Mouse (Mus musculus) intestine, embryonic 16.5 days (tissue): ENCODE measurements at regions not wholly inside any gene's neighbourhood (a gene's known extent, or its start where the extent isn't known, plus 50 kb on each side); places are given as distances from the start of the nearest gene placed in this dataset.

ENCODE experiments used
- ATAC-seq: fragments of 200-750 bp; cut with Nextera tagmentation; 2 replicates; pipeline ENCODE4 v1.8.0; 2017; ENCODE audit warnings: moderate TSS enrichment, moderate library complexity
- H3K27ac ChIP-seq: fragments of 300-500 bp; sonication (generic); 2 replicates; pipeline ENCODE4 v1.5.1; 2014; ENCODE audit warnings: mild to moderate bottlenecking, low read length
- H3K27me3 ChIP-seq: fragments of 300-500 bp; sonication (generic); replicated peaks from 2 replicates; pipeline ENCODE4 v1.6.1; 2014; ENCODE audit warnings: low read length, control low read depth, mixed read lengths; ENCODE audit not compliant: control insufficient read depth, insufficient read depth
- H3K36me3 ChIP-seq: fragments of 300-500 bp; sonication (generic); 2 replicates; pipeline ENCODE4 v1.6.1; 2014; ENCODE audit warnings: low read length, control low read depth; ENCODE audit not compliant: control insufficient read depth, insufficient read depth
- H3K4me1 ChIP-seq: fragments of 300-500 bp; sonication (generic); 2 replicates; pipeline ENCODE4 v1.6.1; 2014; ENCODE audit warnings: low read length, control low read depth, mixed read lengths; ENCODE audit not compliant: control insufficient read depth, insufficient read depth
- H3K4me2 ChIP-seq: fragments of 300-500 bp; sonication (generic); 2 replicates; pipeline ENCODE4 v1.6.1; 2014; ENCODE audit warnings: low read depth, low read length, control low read depth
- H3K4me3 ChIP-seq: fragments of 300-500 bp; sonication (generic); 2 replicates; pipeline ENCODE4 v1.5.1; 2014; ENCODE audit warnings: mild to moderate bottlenecking, low read length
- H3K9ac ChIP-seq: fragments of 300-500 bp; sonication (generic); 2 replicates; pipeline ENCODE4 v1.6.1; 2014; ENCODE audit warnings: low read depth, low read length
- H3K9me3 ChIP-seq: fragments of 300-500 bp; sonication (generic); 2 replicates; pipeline ENCODE4 v1.6.1; 2016; ENCODE audit warnings: low read length, control low read depth; ENCODE audit not compliant: control insufficient read depth
- WGBS: fragments of 180-500 bp; shearing (Covaris S2); extraction: QIAGEN DNeasy Blood & Tissue Kit; methylation state at CpG from one replicate; pipeline ENCODE4 v1.1.7; 2014; 5-methylcytosine and 5-hydroxymethylcytosine counted together

GRCm38 (mm10) chr8:113916649-113917048 lies 68.1 kb upstream of the Adamts18 start:
- H3K9ac ChIP-seq, result no peak overlapping the region
- no peak for ATAC-seq
- no peak overlapping the region for H3K4me3 ChIP-seq
- H3K9me3 ChIP-seq, result no peaks in the 10 kb centered on the region
- no peak overlapping the region for H3K27ac ChIP-seq
- WGBS, result 65% methylated on average over 3 of the region's 3 CpGs
- no peak overlapping the region for H3K4me2 ChIP-seq
- no peaks in the 10 kb centered on the region for H3K27me3 ChIP-seq
- no peaks in the 10 kb centered on the region for H3K36me3 ChIP-seq
- no peaks in the 10 kb centered on the region for H3K4me1 ChIP-seq

DNA sequence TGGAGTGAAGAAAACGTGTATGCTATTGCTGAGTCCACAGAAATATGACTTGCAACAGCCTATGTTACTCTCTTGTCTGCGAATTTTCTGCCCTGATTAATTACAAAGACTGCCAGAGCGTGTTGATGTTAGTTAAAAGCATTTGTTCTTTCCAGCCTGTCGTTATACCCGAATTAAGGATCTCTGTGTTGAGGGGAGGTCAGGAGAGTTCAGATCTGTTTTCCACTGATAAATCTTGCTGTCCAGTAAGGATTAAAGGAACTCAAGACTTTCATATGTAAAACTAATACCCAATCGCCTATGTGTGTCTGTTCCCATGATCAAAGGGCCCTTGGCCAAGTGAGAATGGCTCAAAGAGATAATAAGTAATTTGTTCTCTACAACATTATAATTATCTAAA lies 68.7 kb upstream of the Adamts18 start:
- H3K36me3 ChIP-seq, result no peaks in the 10 kb centered on the region
- no peaks in the 10 kb centered on the region for H3K4me1 ChIP-seq
- ATAC-seq, result no peak
- WGBS, result 32% methylated on average over 6 of the region's 6 CpGs
- no peak overlapping the region for H3K4me2 ChIP-seq
- H3K9me3 ChIP-seq, result no peaks in the 10 kb centered on the region
- H3K4me3 ChIP-seq, result no peak overlapping the region
- no peak overlapping the region for H3K9ac ChIP-seq
- H3K27ac ChIP-seq, result no peak overlapping the region
- H3K27me3 ChIP-seq, result no peaks in the 10 kb centered on the region

DNA sequence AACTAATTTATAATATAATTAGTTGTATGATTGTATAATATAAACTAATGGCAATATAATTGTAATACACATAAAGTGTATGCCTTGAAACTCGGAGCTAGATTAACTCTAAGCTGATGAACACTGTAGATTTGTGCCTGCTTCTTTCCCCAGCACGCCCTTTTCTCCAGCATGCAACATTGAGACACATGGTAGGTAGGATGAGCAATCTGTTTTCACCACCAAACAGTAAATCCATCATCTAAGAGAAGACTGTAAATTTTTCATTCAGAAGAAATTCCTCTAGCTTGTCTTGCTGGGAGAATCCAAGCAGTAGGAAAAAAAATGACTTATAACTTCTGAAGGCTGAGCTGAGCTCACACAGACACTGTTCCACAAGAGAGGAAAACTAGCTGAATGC lies 71.8 kb upstream of the Adamts18 start:
- Histone ChIP-seq H3K4me2 (no peak overlapping the region), H3K4me3 (no peak overlapping the region), H3K9me3 (no peaks in the 10 kb centered on the region), H3K27ac (no peak overlapping the region), H3K27me3 (no peaks in the 10 kb centered on the region), H3K36me3 (no peaks in the 10 kb centered on the region), H3K4me1 (no peaks in the 10 kb centered on the region), H3K9ac (no peak overlapping the region)
- 55% methylated on average over 2 of the region's 2 CpGs for WGBS
- ATAC-seq, result no peak

GRCm38 (mm10) chr8:113923381-113923780 lies 74.8 kb upstream of the Adamts18 start:
- ATAC-seq, result no peak
- Histone ChIP-seq H3K4me3 (no peak overlapping the region), H3K4me1 (no peaks in the 10 kb centered on the region), H3K9ac (no peak overlapping the region), H3K4me2 (no peak overlapping the region), H3K9me3 (no peaks in the 10 kb centered on the region), H3K36me3 (no peaks in the 10 kb centered on the region), H3K27ac (no peak overlapping the region), H3K27me3 (no peaks in the 10 kb centered on the region)
- 41% methylated on average over 3 of the region's 3 CpGs for WGBS

DNA sequence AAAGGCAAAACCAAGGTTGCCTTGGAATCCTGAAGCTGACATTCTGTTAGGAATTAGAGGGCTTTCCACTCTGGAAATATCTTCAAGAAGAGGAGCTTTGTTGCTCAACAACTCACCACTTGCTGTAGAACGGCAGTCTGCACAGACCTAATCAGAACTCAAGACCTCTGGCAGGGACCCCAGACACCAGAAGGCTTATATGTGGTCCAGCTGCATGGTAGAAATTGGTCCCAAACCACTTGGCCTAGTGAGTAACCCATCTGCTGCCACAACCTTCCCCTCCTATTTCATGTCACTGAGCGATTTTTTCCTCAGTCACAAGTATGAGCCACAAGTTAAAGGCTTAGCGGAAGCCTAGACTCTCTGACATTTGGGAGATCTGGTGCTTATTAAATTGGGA lies 105.2 kb upstream of the Adamts18 start:
- no peak overlapping the region for H3K27ac ChIP-seq
- no peak for ATAC-seq
- H3K36me3 ChIP-seq, result no peaks in the 10 kb centered on the region
- H3K9ac ChIP-seq, result no peak overlapping the region
- WGBS, result 83% methylated on average over 3 of the region's 3 CpGs
- H3K4me1 ChIP-seq, result no peaks in the 10 kb centered on the region
- no peaks in the 10 kb centered on the region for H3K9me3 ChIP-seq
- H3K4me3 ChIP-seq, result no peak overlapping the region
- no peak overlapping the region for H3K4me2 ChIP-seq
- no peaks in the 10 kb centered on the region for H3K27me3 ChIP-seq

DNA sequence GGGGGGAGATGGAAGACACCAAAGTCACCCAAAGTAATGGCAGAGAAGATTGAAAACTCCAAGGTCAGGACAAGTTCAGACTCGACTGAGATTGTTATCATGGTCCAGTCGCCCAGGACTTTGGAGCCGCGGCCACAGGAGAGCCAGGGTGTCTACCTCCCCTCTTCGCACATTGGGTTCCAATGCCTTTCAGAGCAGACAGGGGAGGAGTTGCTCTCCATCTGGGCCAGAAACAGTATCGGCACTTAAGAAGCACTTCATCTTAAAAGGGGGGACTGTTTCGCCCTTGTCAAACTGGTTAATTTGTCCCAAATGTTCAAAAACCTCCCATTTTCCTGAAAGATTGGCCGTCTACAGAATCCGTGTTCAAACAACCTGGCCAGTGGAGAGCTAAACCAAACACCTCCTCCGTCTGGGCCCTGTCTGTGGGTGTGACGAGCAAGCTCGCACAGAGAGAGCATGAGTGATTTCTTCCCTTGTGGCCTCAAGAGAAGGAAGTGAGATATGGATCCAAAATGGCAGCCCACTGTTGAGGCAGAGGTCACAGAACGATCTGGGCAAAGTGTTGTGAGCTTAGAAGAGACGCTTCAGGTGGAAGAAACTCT lies 108.0 kb upstream of the Adamts18 start:
- Histone ChIP-seq H3K4me2 (no peak overlapping the region), H3K9me3 (no peaks in the 10 kb centered on the region), H3K4me3 (no peak overlapping the region), H3K4me1 (no peaks in the 10 kb centered on the region), H3K36me3 (no peaks in the 10 kb centered on the region), H3K27ac (no peak overlapping the region), H3K9ac (no peak overlapping the region), H3K27me3 (no peaks in the 10 kb centered on the region)
- WGBS, result 71% methylated on average over 14 of the region's 14 CpGs
- ATAC-seq, result no peak

DNA sequence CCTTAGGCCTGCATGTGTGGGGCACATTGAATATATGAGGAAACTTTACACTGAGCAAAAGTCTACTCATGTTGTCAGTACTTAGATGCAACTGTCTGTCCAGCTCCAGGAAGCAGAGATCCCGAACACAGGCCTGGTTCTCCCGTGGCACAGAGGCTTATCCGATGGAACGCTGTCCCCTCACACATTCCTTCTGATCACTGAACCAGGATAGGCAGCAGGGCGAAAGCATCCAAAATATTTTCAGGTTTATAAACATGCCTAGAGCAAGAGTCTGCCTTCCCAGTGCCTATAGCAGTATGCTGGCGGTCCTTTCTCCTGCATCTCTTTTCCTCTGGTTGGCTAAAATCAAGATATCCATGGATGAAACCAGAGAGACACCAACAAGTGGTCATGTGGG lies 109.3 kb upstream of the Adamts18 start:
- Histone ChIP-seq H3K4me1 (no peaks in the 10 kb centered on the region), H3K27ac (no peak overlapping the region), H3K9ac (no peak overlapping the region), H3K27me3 (no peaks in the 10 kb centered on the region), H3K4me3 (no peak overlapping the region), H3K9me3 (no peaks in the 10 kb centered on the region), H3K4me2 (no peak overlapping the region), H3K36me3 (no peaks in the 10 kb centered on the region)
- ATAC-seq, result no peak
- 63% methylated on average over 6 of the region's 6 CpGs for WGBS

- WGBS, result 65% methylated on average over 5 of the region's 5 CpGs
- H3K4me3 ChIP-seq, result no peak overlapping the region
- no peaks in the 10 kb centered on the region for H3K27me3 ChIP-seq
- H3K27ac ChIP-seq, result no peak overlapping the region
- H3K4me1 ChIP-seq, result 0 out of 2 replicates have a peak, but pooled peaks cover 3% of the 10 kb centered on the region
- ATAC-seq, result no peak
- H3K36me3 ChIP-seq, result no peaks in the 10 kb centered on the region
- H3K9me3 ChIP-seq, result peaks cover 10% of the 10 kb centered on the region; the same call in 1 of the 2 replicates
- H3K9ac ChIP-seq, result no peak overlapping the region
- no peak overlapping the region for H3K4me2 ChIP-seq
Measured at GRCm38 (mm10) chr8:113975810-113976209, 127.3 kb upstream of the Adamts18 start.

- ATAC-seq, result no peak
- Histone ChIP-seq H3K9ac (no peak overlapping the region), H3K27me3 (no peaks in the 10 kb centered on the region), H3K36me3 (no peaks in the 10 kb centered on the region), H3K4me1 (0 out of 2 replicates have a peak, but pooled peaks cover 3% of the 10 kb centered on the region), H3K4me2 (no peak overlapping the region), H3K9me3 (peaks cover 6% of the 10 kb centered on the region; the same call in 1 of the 2 replicates), H3K27ac (no peak overlapping the region), H3K4me3 (no peak overlapping the region)
- 41% methylated on average over 4 of the region's 4 CpGs for WGBS
Measured at GRCm38 (mm10) chr8:113976626-113977025, 128.1 kb upstream of the Adamts18 start.

DNA sequence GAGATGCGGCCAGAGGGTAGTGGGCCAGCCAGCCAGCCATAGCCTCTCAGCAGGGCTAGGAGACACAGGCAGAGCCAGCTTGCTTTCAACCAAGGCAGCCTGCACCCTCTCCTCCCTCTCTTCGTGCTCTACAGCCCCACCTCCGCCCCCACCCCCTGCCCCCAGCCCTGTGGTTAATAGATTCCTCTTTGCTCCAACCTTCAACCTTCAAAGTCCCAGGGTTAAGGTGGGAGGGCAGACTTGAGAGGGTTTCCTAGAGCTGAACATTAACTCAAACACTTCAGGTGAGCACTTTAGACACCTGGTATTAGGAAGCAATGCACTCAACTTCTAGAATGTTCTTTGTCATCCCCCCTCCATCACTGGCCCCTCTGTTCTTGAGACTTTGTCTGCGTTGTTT lies 128.5 kb upstream of the Adamts18 start:
- Histone ChIP-seq H3K4me3 (no peak overlapping the region), H3K4me2 (no peak overlapping the region), H3K36me3 (no peaks in the 10 kb centered on the region), H3K9me3 (peaks cover 6% of the 10 kb centered on the region; the same call in 1 of the 2 replicates), H3K27ac (no peak overlapping the region), H3K27me3 (no peaks in the 10 kb centered on the region), H3K9ac (no peak overlapping the region), H3K4me1 (0 out of 2 replicates have a peak, but pooled peaks cover 3% of the 10 kb centered on the region)
- WGBS, result 28% methylated on average over 4 of the region's 4 CpGs
- ATAC-seq, result no peak
